Mouse (Mus musculus): ENCODE measurements around the gene Cd38. TPM values are rescaled to one million over a fixed set of nuclear protein-coding genes. Genes with fewer than 3 reads are reported as not detected.

The Cd38 gene
- polyA plus RNA-seq, 1 experiment from 2014 or later: 6.6 TPM

DNA sequence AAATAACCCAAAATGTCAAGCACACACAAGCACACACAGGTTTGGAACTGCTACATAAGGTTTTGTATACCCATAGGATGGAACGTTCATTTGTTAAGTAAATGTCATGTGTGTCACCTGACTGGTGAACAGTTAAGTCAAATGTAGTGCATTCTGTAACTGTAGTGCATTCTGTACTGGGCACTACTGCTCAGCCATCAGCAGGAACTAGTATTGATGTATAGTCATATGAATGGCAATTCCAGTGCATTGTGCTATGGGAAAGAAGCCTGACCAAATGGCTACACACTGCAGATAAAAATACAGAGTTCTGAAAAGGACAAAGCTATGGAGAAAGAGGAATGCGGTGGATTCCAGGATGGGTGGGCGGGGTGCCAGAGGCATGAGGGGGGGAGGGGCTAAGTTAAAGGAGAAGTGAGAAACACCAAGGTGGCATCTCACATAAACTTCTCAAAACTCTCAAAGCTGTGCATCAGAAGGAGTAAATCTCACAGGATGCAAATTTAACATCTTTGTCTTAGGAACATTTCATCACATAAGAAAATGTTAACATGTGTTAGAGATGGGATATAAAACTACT, 25.7 kb upstream of the Cd38 start:
- Histone ChIP-seq H3K27me3 (ENCODE audit: low read depth, poor library complexity, severe bottlenecking) (no peaks in the 10 kb centered on the region), H3K27ac (replicated peaks) (no peak overlapping the region), H3K9me3 (replicated peaks) (peaks cover 4% of the 10 kb centered on the region; the same call in 1 of the 2 replicates), H3K4me3 (no peak overlapping the region), H3K36me3 (no peaks in the 10 kb centered on the region), H3K4me1 (peaks cover 8% of the 10 kb centered on the region)
- no peak for DNase-seq (ENCODE audit: low spot score)
- WGBS: 83% methylated on average over 3 of the region's 3 CpGs

- WGBS: 92% methylated on average over 5 of the region's 5 CpGs
- peaks cover 8% of the 10 kb centered on the region for H3K4me1 ChIP-seq
- no peak overlapping the region for H3K27ac ChIP-seq (replicated peaks)
- no peak for DNase-seq (ENCODE audit: low spot score)
- H3K9me3 ChIP-seq (replicated peaks): peaks cover 4% of the 10 kb centered on the region; the same call in 1 of the 2 replicates
- H3K4me3 ChIP-seq: no peak overlapping the region
- no peaks in the 10 kb centered on the region for H3K27me3 ChIP-seq (ENCODE audit: low read depth, poor library complexity, severe bottlenecking)
- no peaks in the 10 kb centered on the region for H3K36me3 ChIP-seq
Observed at GRCm38 (mm10) chr5:43845083-43845482, 23.3 kb upstream of the Cd38 start.

DNA sequence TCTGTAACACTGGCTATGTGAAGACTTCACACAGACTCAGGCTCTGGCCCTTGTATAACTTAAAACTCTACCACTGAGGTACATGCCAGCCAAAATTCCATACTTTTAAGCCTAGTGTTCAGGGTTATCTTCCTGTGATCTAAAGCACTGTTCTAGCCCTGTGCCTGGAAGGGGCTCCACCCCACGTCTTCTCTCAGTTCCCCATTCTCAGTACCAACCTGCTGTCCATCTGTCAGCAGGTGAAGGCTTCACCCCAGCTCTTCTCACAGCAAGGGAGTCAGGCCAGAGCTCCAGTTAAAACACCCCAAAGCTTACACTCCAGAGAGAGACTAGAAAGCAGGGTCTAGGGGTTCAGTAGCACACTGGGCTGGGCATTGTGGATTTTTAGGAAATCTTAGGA, 22.7 kb upstream of the Cd38 start:
- H3K4me3 ChIP-seq: no peak overlapping the region
- H3K27ac ChIP-seq (replicated peaks): no peak overlapping the region
- DNase-seq (ENCODE audit: low spot score): no peak
- no peaks in the 10 kb centered on the region for H3K36me3 ChIP-seq
- 69% methylated on average over 1 of the region's 1 CpGs for WGBS
- peaks cover 8% of the 10 kb centered on the region for H3K4me1 ChIP-seq
- H3K27me3 ChIP-seq (ENCODE audit: low read depth, poor library complexity, severe bottlenecking): no peaks in the 10 kb centered on the region
- peaks cover 4% of the 10 kb centered on the region; the same call in 1 of the 2 replicates for H3K9me3 ChIP-seq (replicated peaks)

DNA sequence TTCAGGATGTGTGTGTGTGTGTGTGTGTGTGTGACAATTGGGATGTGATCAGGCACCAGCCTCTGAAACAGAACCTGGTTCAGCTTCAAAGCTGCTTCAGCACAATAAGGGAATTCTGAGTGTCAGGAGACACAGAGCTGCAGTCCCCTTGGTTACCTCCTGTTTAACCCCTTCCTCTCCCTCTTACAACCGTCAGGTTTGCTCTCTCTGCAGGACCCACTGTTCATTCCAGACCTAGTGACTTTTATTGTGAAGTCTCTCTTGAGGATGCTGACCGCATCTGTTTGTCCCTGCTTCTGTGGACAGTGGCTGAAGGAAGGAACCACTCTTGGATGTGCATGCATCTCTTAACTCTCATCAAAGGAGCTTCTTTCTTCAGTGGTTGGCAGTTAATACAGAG, 22.1 kb upstream of the Cd38 start:
- Histone ChIP-seq H3K27ac (replicated peaks) (no peak overlapping the region), H3K27me3 (ENCODE audit: low read depth, poor library complexity, severe bottlenecking) (no peaks in the 10 kb centered on the region), H3K9me3 (replicated peaks) (peaks cover 4% of the 10 kb centered on the region; the same call in 1 of the 2 replicates), H3K4me3 (no peak overlapping the region), H3K4me1 (peaks cover 8% of the 10 kb centered on the region), H3K36me3 (no peaks in the 10 kb centered on the region)
- WGBS: 24% methylated on average over 2 of the region's 2 CpGs
- no peak for DNase-seq (ENCODE audit: low spot score)

DNA sequence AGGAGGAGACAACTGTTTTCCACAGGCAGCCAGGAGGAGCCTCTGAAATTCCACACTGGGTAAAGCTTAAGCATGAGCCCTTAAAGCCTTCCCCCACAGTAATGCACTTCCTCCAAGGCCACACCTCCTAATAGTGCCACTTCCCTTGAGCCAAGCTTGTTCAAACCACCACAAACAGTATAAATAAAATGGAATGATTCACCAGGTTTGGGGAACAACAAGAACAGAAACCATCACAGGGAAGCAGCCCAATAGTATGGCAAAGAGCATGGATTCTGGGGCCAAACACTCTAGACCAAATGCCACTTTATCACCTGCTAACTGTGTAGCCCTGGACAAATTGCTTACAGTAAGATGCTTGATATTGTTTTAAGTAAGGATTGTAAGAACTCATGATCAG, 20.8 kb upstream of the Cd38 start:
- Histone ChIP-seq H3K4me3 (no peak overlapping the region), H3K4me1 (peaks cover 8% of the 10 kb centered on the region), H3K36me3 (no peaks in the 10 kb centered on the region), H3K27me3 (ENCODE audit: low read depth, poor library complexity, severe bottlenecking) (no peaks in the 10 kb centered on the region), H3K9me3 (replicated peaks) (peaks cover 4% of the 10 kb centered on the region; the same call in 1 of the 2 replicates), H3K27ac (replicated peaks) (no peak overlapping the region)
- DNase-seq (ENCODE audit: low spot score): no peak

DNA sequence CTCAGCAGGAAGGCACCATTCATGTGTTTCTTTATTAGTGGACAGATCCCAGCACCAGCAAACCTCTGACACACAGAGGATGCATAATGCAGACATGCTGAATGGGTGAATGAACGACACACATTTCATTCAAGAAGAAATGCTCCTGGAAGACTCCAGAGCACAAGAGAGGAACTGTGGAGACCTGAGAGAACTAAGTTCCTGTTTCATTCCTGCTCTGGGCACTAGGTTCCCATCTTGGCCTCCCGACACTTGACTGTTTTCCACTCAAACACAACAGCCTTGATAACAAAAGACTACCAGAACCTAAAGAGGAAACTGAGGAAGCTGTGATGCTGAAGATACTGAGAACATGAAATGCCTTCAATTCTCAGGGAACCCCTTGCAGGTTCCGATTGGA, 20.1 kb upstream of the Cd38 start:
- H3K4me1 ChIP-seq: peaks cover 8% of the 10 kb centered on the region
- H3K27me3 ChIP-seq (ENCODE audit: low read depth, poor library complexity, severe bottlenecking): no peaks in the 10 kb centered on the region
- H3K9me3 ChIP-seq (replicated peaks): peaks cover 4% of the 10 kb centered on the region; the same call in 1 of the 2 replicates
- no peaks in the 10 kb centered on the region for H3K36me3 ChIP-seq
- no peak for DNase-seq (ENCODE audit: low spot score)
- H3K27ac ChIP-seq (replicated peaks): no peak overlapping the region
- 83% methylated on average over 3 of the region's 3 CpGs for WGBS
- H3K4me3 ChIP-seq: no peak overlapping the region

DNA sequence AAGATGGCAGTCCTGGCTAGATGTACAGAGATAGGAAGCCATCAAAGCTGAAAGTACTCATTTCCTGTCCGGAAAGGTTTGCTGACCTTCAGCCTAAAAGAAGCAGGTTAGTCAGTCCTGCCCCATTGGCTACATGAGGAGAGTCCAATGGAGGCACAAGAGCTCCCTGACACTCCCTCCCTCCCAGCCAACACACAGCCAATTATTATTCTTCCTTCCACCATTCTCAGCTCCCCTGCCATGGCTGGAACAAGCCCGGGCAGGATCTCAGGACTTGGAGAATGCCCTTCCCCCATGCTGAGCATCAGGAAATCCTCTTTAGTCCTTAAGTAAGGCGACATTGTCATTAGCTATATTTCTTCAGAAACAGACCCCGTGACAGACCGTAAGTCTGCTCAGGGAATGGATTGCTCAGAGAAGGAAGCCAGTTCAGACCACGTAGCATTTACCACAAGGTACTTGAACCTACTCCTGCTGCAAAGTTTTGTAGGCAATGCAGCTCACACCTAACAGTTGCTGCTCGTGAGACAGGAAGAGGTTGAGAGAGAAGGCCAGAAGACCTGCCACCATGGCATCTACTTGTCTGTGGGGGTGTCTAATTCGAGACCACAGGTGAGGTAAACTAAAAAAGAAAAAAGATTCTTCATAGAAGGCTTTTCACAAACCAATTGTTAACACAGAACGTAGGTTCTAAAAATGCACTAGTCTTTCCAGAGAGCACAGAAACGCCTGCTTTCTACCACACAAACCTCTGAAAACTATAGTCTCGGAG, 15.1 kb upstream of the Cd38 start:
- H3K4me1 ChIP-seq: no peaks in the 10 kb centered on the region
- H3K27me3 ChIP-seq (ENCODE audit: low read depth, poor library complexity, severe bottlenecking): no peaks in the 10 kb centered on the region
- no peaks in the 10 kb centered on the region for H3K36me3 ChIP-seq
- WGBS: 80% methylated on average over 11 of the region's 11 CpGs
- H3K4me3 ChIP-seq: no peak overlapping the region
- no peak overlapping the region for H3K27ac ChIP-seq (replicated peaks)
- peaks cover 8% of the 10 kb centered on the region; the same call in 1 of the 2 replicates for H3K9me3 ChIP-seq (replicated peaks)
- no peak for DNase-seq (ENCODE audit: low spot score)

GRCm38 (mm10) chr5:43853868-43854488, 14.4 kb upstream of the Cd38 start:
- Histone ChIP-seq H3K36me3 (no peaks in the 10 kb centered on the region), H3K27ac (replicated peaks) (no peak overlapping the region), H3K27me3 (ENCODE audit: low read depth, poor library complexity, severe bottlenecking) (no peaks in the 10 kb centered on the region), H3K4me3 (no peak overlapping the region), H3K9me3 (replicated peaks) (peaks cover 8% of the 10 kb centered on the region; the same call in 1 of the 2 replicates), H3K4me1 (no peaks in the 10 kb centered on the region)
- WGBS: 85% methylated on average over 7 of the region's 7 CpGs
- DNase-seq (ENCODE audit: low spot score): no peak

DNA sequence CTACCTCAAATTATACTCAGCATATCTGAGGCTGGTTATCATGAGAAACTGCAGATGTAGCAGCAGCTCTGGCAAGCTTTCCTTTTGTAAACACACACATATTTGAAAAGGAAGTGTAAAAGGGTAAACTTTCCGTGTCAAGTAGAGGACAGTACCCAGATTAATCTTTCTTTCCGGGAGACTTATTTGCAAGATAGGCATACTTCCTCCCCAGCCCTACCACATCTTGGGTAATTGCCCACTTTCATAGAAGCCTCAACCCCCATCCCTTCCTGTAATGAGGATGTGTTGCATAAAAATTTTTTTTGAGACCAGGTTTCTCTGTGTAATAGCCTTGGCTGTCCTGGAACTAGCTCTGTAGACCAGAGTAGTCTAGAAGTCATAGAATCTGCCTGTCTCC, 12.6 kb upstream of the Cd38 start:
- no peak overlapping the region for H3K4me3 ChIP-seq
- no peak for DNase-seq (ENCODE audit: low spot score)
- no peaks in the 10 kb centered on the region for H3K36me3 ChIP-seq
- H3K27me3 ChIP-seq (ENCODE audit: low read depth, poor library complexity, severe bottlenecking): no peaks in the 10 kb centered on the region
- WGBS: 86% methylated on average over 2 of the region's 2 CpGs
- H3K4me1 ChIP-seq: no peaks in the 10 kb centered on the region
- H3K27ac ChIP-seq (replicated peaks): no peak overlapping the region
- H3K9me3 ChIP-seq (replicated peaks): peaks cover 8% of the 10 kb centered on the region; the same call in 1 of the 2 replicates

DNA sequence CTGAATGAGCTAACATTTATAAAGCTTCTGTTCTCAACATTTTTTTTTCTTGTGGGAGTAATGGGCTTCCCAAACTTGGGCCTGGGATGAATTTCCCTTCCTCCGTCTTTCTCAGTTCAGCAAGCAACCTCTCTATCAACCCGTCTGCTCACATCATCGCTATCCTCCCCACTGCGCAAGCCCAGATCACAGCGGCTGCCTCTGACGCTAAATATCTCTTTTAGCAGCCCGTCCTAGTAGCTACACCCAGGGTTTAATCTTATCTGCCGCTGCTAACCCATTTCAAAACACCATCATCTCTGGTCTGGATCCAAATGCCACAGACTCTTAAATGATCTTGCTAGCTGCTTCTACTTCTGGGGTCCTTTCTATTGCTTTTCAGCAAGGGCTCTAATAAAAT, 8.7 kb upstream of the Cd38 start:
- Histone ChIP-seq H3K36me3 (no peaks in the 10 kb centered on the region), H3K4me3 (no peak overlapping the region), H3K4me1 (no peaks in the 10 kb centered on the region), H3K27ac (replicated peaks) (no peak overlapping the region), H3K27me3 (ENCODE audit: low read depth, poor library complexity, severe bottlenecking) (no peaks in the 10 kb centered on the region), H3K9me3 (replicated peaks) (peaks cover 8% of the 10 kb centered on the region; the same call in 1 of the 2 replicates)
- 92% methylated on average over 8 of the region's 8 CpGs for WGBS
- DNase-seq (ENCODE audit: low spot score): no peak

DNA sequence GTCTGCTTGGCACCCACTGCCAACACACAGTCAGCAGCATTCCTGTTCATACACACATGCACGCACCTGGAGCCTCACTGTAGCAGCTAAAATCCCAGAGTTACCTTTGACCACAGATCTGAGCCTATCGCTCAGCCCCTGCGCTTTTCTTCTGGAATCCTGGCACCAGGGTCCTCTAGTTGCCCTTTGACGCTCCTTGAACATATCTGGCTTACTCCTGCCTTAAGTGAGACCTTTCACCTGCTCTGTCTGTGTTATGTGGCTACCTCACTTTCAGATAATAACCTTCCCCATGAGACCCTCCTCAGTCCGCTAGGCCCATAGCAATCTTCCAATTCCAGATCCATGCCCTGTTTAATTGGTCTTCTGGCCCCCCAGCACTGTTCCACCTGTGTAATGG, 8.3 kb upstream of the Cd38 start:
- DNase-seq (ENCODE audit: low spot score): no peak
- Histone ChIP-seq H3K4me1 (no peaks in the 10 kb centered on the region), H3K27ac (replicated peaks) (no peak overlapping the region), H3K4me3 (no peak overlapping the region), H3K36me3 (no peaks in the 10 kb centered on the region), H3K9me3 (replicated peaks) (peaks cover 8% of the 10 kb centered on the region; the same call in 1 of the 2 replicates), H3K27me3 (ENCODE audit: low read depth, poor library complexity, severe bottlenecking) (no peaks in the 10 kb centered on the region)
- 93% methylated on average over 5 of the region's 5 CpGs for WGBS

- 74% methylated on average over 5 of the region's 5 CpGs for WGBS
- Histone ChIP-seq H3K9me3 (replicated peaks) (peaks cover 8% of the 10 kb centered on the region; the same call in 1 of the 2 replicates), H3K27me3 (ENCODE audit: low read depth, poor library complexity, severe bottlenecking) (no peaks in the 10 kb centered on the region), H3K36me3 (no peaks in the 10 kb centered on the region), H3K27ac (replicated peaks) (no peak overlapping the region), H3K4me1 (no peaks in the 10 kb centered on the region), H3K4me3 (no peak overlapping the region)
- no peak for DNase-seq (ENCODE audit: low spot score)
Observed at GRCm38 (mm10) chr5:43860670-43861431, 7.5 kb upstream of the Cd38 start.
